Mouse (Mus musculus): ENCODE measurements around the gene Tom1l2.

GRCm38 (mm10) chr11:60273273-60273805 is 79.4 kb downstream of the Tom1l2 start:
- TF ChIP-seq CTCF (IDR thresholded peaks at IDR 0.05; ENCODE audit: low read depth), result no peak
- 0 out of 2 replicates have a peak, but pooled peaks have one; percentile 15 for TF ChIP-seq EP300 (IDR thresholded peaks at IDR 0.05; ENCODE audit: low read depth)
